Mouse (Mus musculus) intestine, embryonic 14.5 days (tissue): ENCODE results near the gene Ubn1. TPM values are rescaled to one million over a fixed set of nuclear protein-coding genes. Genes with fewer than 3 reads are reported as not detected.

Experiments used
- ATAC-seq: fragments of 200-750 bp; cut with Nextera tagmentation; replicated peaks from 2 replicates; pipeline ENCODE4 v1.8.0; 2017; ENCODE audit warnings: low read depth, moderate number of reproducible peaks, moderate TSS enrichment, moderate library complexity; ENCODE audit not compliant: low FRiP score, low TSS enrichment
- DNase-seq: peaks from one replicate; pipeline ENCODE4 v3.0.0-alpha.2; 2018; ENCODE audit warnings: low spot score
- H3K27ac ChIP-seq: fragments of 300-500 bp; sonication (generic); 2 replicates; pipeline ENCODE4 v1.5.1; 2014; ENCODE audit warnings: low read depth, mild to moderate bottlenecking, control low read depth
- H3K27me3 ChIP-seq: fragments of 300-500 bp; sonication (generic); replicated peaks from 2 replicates; pipeline ENCODE4 v1.6.1; 2014; ENCODE audit warnings: low read length, control low read depth; ENCODE audit not compliant: control insufficient read depth, insufficient read depth
- H3K36me3 ChIP-seq: fragments of 300-500 bp; sonication (generic); 2 replicates; pipeline ENCODE4 v1.6.1; 2014; ENCODE audit warnings: low read length, control low read depth; ENCODE audit not compliant: control insufficient read depth, insufficient read depth
- H3K4me1 ChIP-seq: fragments of 300-500 bp; sonication (generic); replicated peaks from 2 replicates; pipeline ENCODE4 v1.6.1; 2014; ENCODE audit warnings: low read length, control low read depth, mixed read lengths; ENCODE audit not compliant: control insufficient read depth, insufficient read depth
- H3K4me2 ChIP-seq: fragments of 300-500 bp; sonication (generic); 2 replicates; pipeline ENCODE4 v1.6.1; 2014; ENCODE audit warnings: low read length
- H3K4me3 ChIP-seq: fragments of 300-500 bp; sonication (generic); 2 replicates; pipeline ENCODE4 v1.5.1; 2014; ENCODE audit warnings: low read depth, low read length, control low read depth, mixed read lengths
- H3K9ac ChIP-seq: fragments of 300-500 bp; sonication (generic); 2 replicates; pipeline ENCODE4 v1.6.1; 2014; ENCODE audit warnings: mild to moderate bottlenecking, low read length
- H3K9me3 ChIP-seq: fragments of 300-500 bp; sonication (generic); 2 replicates; pipeline ENCODE4 v1.6.1; 2016; ENCODE audit warnings: low read length, control low read depth; ENCODE audit not compliant: control insufficient read depth
- WGBS: fragments of 180-500 bp; shearing (Covaris S2); extraction: QIAGEN DNeasy Blood & Tissue Kit; methylation state at CpG from one replicate; pipeline ENCODE4 v1.1.7; 2014; 5-methylcytosine and 5-hydroxymethylcytosine counted together
- polyA plus RNA-seq: library from polyadenylated mRNA; unstranded; fragments of >200 nt; fragmentation: Nextera tagmentation; extraction: Ambion mirVana; gene quantifications from 2 replicates; pipeline ENCODE4 v1.2.1, GENCODE M21; 2014

The Ubn1 gene
- polyA plus RNA-seq, 1 experiment from 2014 or later = 22.4 TPM

DNA sequence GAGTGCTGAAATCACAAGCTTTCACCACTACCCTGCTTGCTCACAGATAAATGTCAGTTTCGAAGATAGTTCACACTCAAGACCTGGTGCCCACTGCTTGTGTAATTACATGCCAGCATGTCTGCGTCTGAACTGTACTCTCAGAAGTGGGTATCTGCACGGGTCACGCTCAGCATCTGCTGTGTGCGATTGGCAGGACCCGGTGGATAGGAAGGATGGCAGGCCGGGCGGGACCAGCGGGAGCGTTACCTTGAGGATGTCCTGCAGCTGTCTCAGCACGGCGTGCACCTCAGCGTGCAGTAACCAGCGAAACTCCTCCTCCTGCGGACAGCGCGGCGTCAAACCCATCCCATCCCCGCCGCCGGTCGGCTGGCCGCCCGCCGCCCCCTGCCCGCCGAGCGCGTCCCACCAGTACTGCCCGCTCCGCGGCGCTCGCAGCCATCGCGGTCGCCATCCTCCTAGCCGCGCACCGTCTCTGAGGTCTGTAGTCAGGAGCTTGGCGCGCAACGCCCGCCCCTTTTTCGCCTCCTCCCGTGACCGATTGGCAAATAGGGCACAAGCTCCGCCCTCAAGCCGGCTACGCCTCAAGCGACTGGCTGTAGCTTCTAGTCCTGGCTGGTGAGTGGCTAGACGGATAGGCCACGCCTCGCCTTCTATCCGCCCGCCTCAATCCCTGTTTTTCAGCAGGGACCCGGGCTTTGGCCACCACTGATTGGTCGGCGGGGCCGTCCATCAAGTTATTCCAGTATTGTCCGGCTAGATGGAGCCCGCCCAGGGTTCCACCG, 36.6 kb upstream of the Ubn1 start, which contains the start of gene Rogdi:
Gene Rogdi (minus strand): TSS at position 500 of the 785 bp plus-strand sequence.
- Histone ChIP-seq H3K4me3 (peak within 1 kb of the TSS; percentile 73), H3K9me3 (no peaks in the 10 kb centered on the region), H3K4me1 (peaks cover 10% of the 10 kb centered on the region), H3K36me3 (peaks cover 51% of the 10 kb centered on the region), H3K4me2 (peak within 1 kb of the TSS; percentile 67), H3K27ac (peak within 1 kb of the TSS; percentile 51; the same call in 1 of the 2 replicates), H3K9ac (peak within 1 kb of the TSS; percentile 67), H3K27me3 (no peaks in the 10 kb centered on the region)
- ATAC-seq = peak; percentile 99
- WGBS = under 1% methylated on average over 56 of the region's 63 CpGs
- peak; percentile 99 for DNase-seq

- 85% methylated on average over 4 of the region's 4 CpGs for WGBS
- no peak overlapping the region for H3K9ac ChIP-seq
- H3K27ac ChIP-seq = no peak overlapping the region; the same call in 1 of the 2 replicates
- H3K36me3 ChIP-seq = peaks cover 59% of the 10 kb centered on the region
- DNase-seq (no peak), ATAC-seq (no peak)
- H3K4me1 ChIP-seq = peaks cover 10% of the 10 kb centered on the region
- no peak overlapping the region for H3K4me3 ChIP-seq
- H3K4me2 ChIP-seq = no peak overlapping the region
- H3K9me3 ChIP-seq = no peaks in the 10 kb centered on the region
- H3K27me3 ChIP-seq = no peaks in the 10 kb centered on the region
Observed at GRCm38 (mm10) chr16:5014578-5014977, 35.3 kb upstream of the Ubn1 start.

- no peak overlapping the region for H3K27ac ChIP-seq
- no peaks in the 10 kb centered on the region for H3K4me1 ChIP-seq
- peaks cover 100% of the 10 kb centered on the region for H3K36me3 ChIP-seq
- no peak overlapping the region for H3K4me3 ChIP-seq
- H3K9ac ChIP-seq = no peak overlapping the region
- H3K9me3 ChIP-seq = no peaks in the 10 kb centered on the region
- 94% methylated on average over 3 of the region's 3 CpGs for WGBS
- no peaks in the 10 kb centered on the region for H3K27me3 ChIP-seq
- no peak for DNase-seq
- no peak overlapping the region for H3K4me2 ChIP-seq
- ATAC-seq = no peak
Observed at GRCm38 (mm10) chr16:5024021-5024420, 25.8 kb upstream of the Ubn1 start.

GRCm38 (mm10) chr16:5029847-5030246, 20.0 kb upstream of the Ubn1 start:
- DNase-seq (no peak), ATAC-seq (no peak)
- Histone ChIP-seq H3K36me3 (peaks cover 100% of the 10 kb centered on the region), H3K4me3 (no peak overlapping the region), H3K4me2 (no peak overlapping the region), H3K9me3 (no peaks in the 10 kb centered on the region), H3K27me3 (no peaks in the 10 kb centered on the region), H3K9ac (no peak overlapping the region), H3K4me1 (no peaks in the 10 kb centered on the region), H3K27ac (no peak overlapping the region)
- 63% methylated on average over 2 of the region's 2 CpGs for WGBS

DNA sequence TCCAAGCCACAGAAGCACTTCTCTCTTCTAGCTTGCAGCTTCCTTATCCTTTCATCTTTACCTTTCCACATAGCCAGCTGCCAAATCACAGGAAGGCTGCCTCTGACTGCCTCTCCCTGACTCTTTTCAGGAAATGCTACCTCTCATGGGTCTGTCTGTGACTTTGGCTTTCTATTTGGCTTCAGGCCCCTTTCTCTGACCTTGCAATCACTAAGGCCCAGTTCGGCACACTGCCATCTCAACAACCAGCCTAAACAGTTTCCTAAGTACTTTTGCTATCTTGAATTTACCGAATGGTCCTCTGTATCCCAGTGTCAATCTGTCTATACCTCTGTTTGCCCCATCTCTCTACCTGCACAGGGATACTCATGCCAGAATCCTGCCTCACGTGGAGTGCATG, 14.3 kb upstream of the Ubn1 start:
- 91% methylated on average over 3 of the region's 3 CpGs for WGBS
- H3K4me3 ChIP-seq = no peak overlapping the region
- no peak overlapping the region for H3K27ac ChIP-seq
- H3K4me1 ChIP-seq = no peaks in the 10 kb centered on the region
- no peak overlapping the region for H3K4me2 ChIP-seq
- no peak for DNase-seq
- no peak overlapping the region for H3K9ac ChIP-seq
- no peaks in the 10 kb centered on the region for H3K27me3 ChIP-seq
- no peaks in the 10 kb centered on the region for H3K9me3 ChIP-seq
- H3K36me3 ChIP-seq = peaks cover 98% of the 10 kb centered on the region
- no peak for ATAC-seq

- Histone ChIP-seq H3K4me2 (no peak overlapping the region), H3K9me3 (no peaks in the 10 kb centered on the region), H3K36me3 (peaks cover 97% of the 10 kb centered on the region), H3K4me3 (no peak overlapping the region), H3K9ac (no peak overlapping the region), H3K27me3 (no peaks in the 10 kb centered on the region), H3K4me1 (no peaks in the 10 kb centered on the region), H3K27ac (no peak overlapping the region)
- ATAC-seq (no peak), DNase-seq (no peak)
- 89% methylated on average over 5 of the region's 5 CpGs for WGBS
Observed at GRCm38 (mm10) chr16:5036649-5037234, 13.1 kb upstream of the Ubn1 start.

GRCm38 (mm10) chr16:5045322-5045721, 4.5 kb upstream of the Ubn1 start:
- H3K4me2 ChIP-seq = no peak overlapping the region
- peaks cover 74% of the 10 kb centered on the region for H3K36me3 ChIP-seq
- 94% methylated on average over 3 of the region's 3 CpGs for WGBS
- no peaks in the 10 kb centered on the region for H3K27me3 ChIP-seq
- H3K4me1 ChIP-seq = peaks cover 9% of the 10 kb centered on the region
- no peak overlapping the region for H3K9ac ChIP-seq
- H3K4me3 ChIP-seq = no peak overlapping the region
- H3K27ac ChIP-seq = no peak overlapping the region
- H3K9me3 ChIP-seq = no peaks in the 10 kb centered on the region
- ATAC-seq (no peak), DNase-seq (no peak)

GRCm38 (mm10) chr16:5049182-5049773, 579 bp upstream of the Ubn1 start:
- Histone ChIP-seq H3K27ac (peak overlapping the region; percentile 86), H3K4me1 (peaks cover 16% of the 10 kb centered on the region), H3K9me3 (no peaks in the 10 kb centered on the region), H3K9ac (peak overlapping the region; percentile 83), H3K27me3 (no peaks in the 10 kb centered on the region), H3K36me3 (peaks cover 48% of the 10 kb centered on the region), H3K4me2 (peak overlapping the region; percentile 94), H3K4me3 (peak overlapping the region; percentile 96)
- 1% methylated on average over 38 of the region's 38 CpGs for WGBS
- DNase-seq = no peak
- peak; percentile 51 for ATAC-seq
